Mouse (Mus musculus): ENCODE data around the gene Zp3r. TPM values are rescaled to one million over a fixed set of nuclear protein-coding genes. Genes with fewer than 3 reads are reported as not detected.

The Zp3r gene
- polyA plus RNA-seq, 1 experiment from 2014 or later, result not detected

DNA sequence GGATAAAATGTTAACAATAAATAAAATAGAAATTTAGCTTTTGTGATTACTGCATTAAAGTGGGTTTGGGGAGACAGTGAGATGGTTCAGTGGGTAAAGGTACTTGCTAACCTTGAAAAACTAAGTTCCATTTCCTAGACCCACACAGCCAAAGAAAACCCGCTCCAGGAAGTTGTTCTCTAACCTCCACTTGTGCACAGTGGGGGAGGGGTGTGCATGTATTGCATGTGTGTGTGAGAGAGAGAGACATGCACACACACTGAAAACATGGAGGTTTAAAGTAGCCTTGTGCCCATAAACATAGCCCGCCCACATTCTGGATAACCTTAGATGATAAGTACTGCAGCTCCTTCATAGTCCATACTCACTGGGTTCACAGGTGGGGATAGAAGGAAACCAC, 33.1 kb downstream of the Zp3r start:
- no peak for ATAC-seq
- 90% methylated on average over 2 of the region's 2 CpGs for WGBS

GRCm38 (mm10) chr1:130588659-130589058, 40.8 kb downstream of the Zp3r start:
- Histone ChIP-seq H3K9me3 (replicated peaks; ENCODE audit: control insufficient read depth, low read length) (no peaks in the 10 kb centered on the region), H3K4me3 (ENCODE audit: low read depth, low read length) (no peak overlapping the region), H3K4me2 (ENCODE audit: low read length) (no peak overlapping the region), H3K4me1 (ENCODE audit: control insufficient read depth, insufficient read depth, low read length) (no peaks in the 10 kb centered on the region), H3K27me3 (replicated peaks; ENCODE audit: control insufficient read depth, insufficient read depth, low read length) (no peaks in the 10 kb centered on the region), H3K36me3 (ENCODE audit: control insufficient read depth, insufficient read depth, low read length) (no peaks in the 10 kb centered on the region), H3K27ac (ENCODE audit: low read depth, low read length) (no peak overlapping the region), H3K9ac (ENCODE audit: low read length) (no peak overlapping the region)
- DNase-seq (ENCODE audit: low spot score) (no peak), ATAC-seq (no peak)
- 83% methylated on average over 9 of the region's 9 CpGs for WGBS

More for the DNA sequence above, 33.1 kb downstream of the Zp3r start:
- Histone ChIP-seq H3K4me3 (ENCODE audit: low read depth, low read length) (no peak overlapping the region), H3K9me3 (replicated peaks; ENCODE audit: control insufficient read depth, low read length) (no peaks in the 10 kb centered on the region), H3K36me3 (ENCODE audit: control insufficient read depth, insufficient read depth, low read length) (no peaks in the 10 kb centered on the region), H3K27ac (ENCODE audit: low read depth, low read length) (no peak overlapping the region), H3K4me1 (ENCODE audit: control insufficient read depth, insufficient read depth, low read length) (no peaks in the 10 kb centered on the region), H3K4me2 (ENCODE audit: low read length) (no peak overlapping the region), H3K27me3 (replicated peaks; ENCODE audit: control insufficient read depth, insufficient read depth, low read length) (no peaks in the 10 kb centered on the region), H3K9ac (ENCODE audit: low read length) (no peak overlapping the region)
- no peak for DNase-seq (ENCODE audit: low spot score)

DNA sequence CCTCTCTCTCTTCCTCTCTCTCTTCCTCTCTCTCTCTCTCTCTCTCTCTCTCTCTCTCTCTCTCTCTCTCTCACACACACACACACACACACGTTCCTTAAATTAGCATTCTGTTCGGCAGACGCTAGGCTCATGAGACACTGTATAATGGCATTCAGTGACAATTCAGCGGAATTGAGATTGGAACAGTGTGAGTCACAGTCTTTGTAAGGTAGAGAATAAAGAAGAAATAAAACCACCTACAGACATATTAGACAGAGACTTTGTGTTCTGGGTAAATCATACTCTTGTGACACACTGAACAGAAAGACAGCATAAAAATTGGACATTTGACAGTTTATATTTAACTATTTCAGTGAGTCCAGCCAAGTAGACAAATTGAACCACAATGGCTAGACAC, 53.0 kb downstream of the Zp3r start:
- Histone ChIP-seq H3K4me1 (ENCODE audit: control insufficient read depth, insufficient read depth, low read length) (no peaks in the 10 kb centered on the region), H3K9me3 (replicated peaks; ENCODE audit: control insufficient read depth, low read length) (no peaks in the 10 kb centered on the region), H3K27ac (ENCODE audit: low read depth, low read length) (no peak overlapping the region), H3K27me3 (replicated peaks; ENCODE audit: control insufficient read depth, insufficient read depth, low read length) (no peaks in the 10 kb centered on the region), H3K4me2 (ENCODE audit: low read length) (no peak overlapping the region), H3K36me3 (ENCODE audit: control insufficient read depth, insufficient read depth, low read length) (no peaks in the 10 kb centered on the region), H3K9ac (ENCODE audit: low read length) (no peak overlapping the region), H3K4me3 (ENCODE audit: low read depth, low read length) (no peak overlapping the region)
- DNase-seq (ENCODE audit: low spot score), result peak; percentile 25
- 38% methylated on average over 4 of the region's 4 CpGs for WGBS
- no peak for ATAC-seq

DNA sequence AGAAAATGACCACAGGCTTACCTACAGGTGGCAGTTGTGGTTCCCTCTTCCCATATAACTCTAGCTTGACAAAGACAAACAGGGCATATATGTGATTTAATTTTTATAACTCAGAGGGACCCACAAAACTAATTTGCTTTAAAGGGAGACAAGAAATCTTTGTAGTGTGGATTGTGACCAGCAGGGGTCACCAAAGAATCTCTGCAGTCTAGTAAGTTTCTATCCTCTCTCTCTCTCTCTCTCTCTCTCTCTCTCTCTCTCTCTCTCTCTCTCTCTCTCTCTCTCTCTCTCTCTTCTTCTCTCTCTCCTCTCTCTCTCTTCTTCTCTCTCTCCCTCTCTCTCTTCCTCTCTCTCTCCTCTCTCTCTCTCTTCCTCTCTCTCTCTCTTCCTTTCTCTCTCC, 53.5 kb downstream of the Zp3r start:
- H3K36me3 ChIP-seq (ENCODE audit: control insufficient read depth, insufficient read depth, low read length), result no peaks in the 10 kb centered on the region
- H3K27ac ChIP-seq (ENCODE audit: low read depth, low read length), result no peak overlapping the region
- no peaks in the 10 kb centered on the region for H3K27me3 ChIP-seq (replicated peaks; ENCODE audit: control insufficient read depth, insufficient read depth, low read length)
- DNase-seq (ENCODE audit: low spot score) (peak; percentile 66), ATAC-seq (no peak)
- H3K9ac ChIP-seq (ENCODE audit: low read length), result no peak overlapping the region
- no peaks in the 10 kb centered on the region for H3K4me1 ChIP-seq (ENCODE audit: control insufficient read depth, insufficient read depth, low read length)
- H3K4me2 ChIP-seq (ENCODE audit: low read length), result no peak overlapping the region
- H3K4me3 ChIP-seq (ENCODE audit: low read depth, low read length), result no peak overlapping the region
- H3K9me3 ChIP-seq (replicated peaks; ENCODE audit: control insufficient read depth, low read length), result no peaks in the 10 kb centered on the region

GRCm38 (mm10) chr1:130551407-130552249, 77.8 kb downstream of the Zp3r start:
- no peak for ATAC-seq
- H3K36me3 ChIP-seq (ENCODE audit: control insufficient read depth, insufficient read depth, low read length), result no peaks in the 10 kb centered on the region
- no peaks in the 10 kb centered on the region for H3K27me3 ChIP-seq (replicated peaks; ENCODE audit: control insufficient read depth, insufficient read depth, low read length)
- no peak overlapping the region for H3K4me3 ChIP-seq (ENCODE audit: low read depth, low read length)
- no peak for DNase-seq (ENCODE audit: low spot score)
- H3K27ac ChIP-seq (ENCODE audit: low read depth, low read length), result no peak overlapping the region
- H3K4me2 ChIP-seq (ENCODE audit: low read length), result no peak overlapping the region
- H3K4me1 ChIP-seq (ENCODE audit: control insufficient read depth, insufficient read depth, low read length), result no peaks in the 10 kb centered on the region
- H3K9me3 ChIP-seq (replicated peaks; ENCODE audit: control insufficient read depth, low read length), result no peaks in the 10 kb centered on the region
- H3K9ac ChIP-seq (ENCODE audit: low read length), result no peak overlapping the region
- WGBS, result 78% methylated on average over 4 of the region's 5 CpGs

DNA sequence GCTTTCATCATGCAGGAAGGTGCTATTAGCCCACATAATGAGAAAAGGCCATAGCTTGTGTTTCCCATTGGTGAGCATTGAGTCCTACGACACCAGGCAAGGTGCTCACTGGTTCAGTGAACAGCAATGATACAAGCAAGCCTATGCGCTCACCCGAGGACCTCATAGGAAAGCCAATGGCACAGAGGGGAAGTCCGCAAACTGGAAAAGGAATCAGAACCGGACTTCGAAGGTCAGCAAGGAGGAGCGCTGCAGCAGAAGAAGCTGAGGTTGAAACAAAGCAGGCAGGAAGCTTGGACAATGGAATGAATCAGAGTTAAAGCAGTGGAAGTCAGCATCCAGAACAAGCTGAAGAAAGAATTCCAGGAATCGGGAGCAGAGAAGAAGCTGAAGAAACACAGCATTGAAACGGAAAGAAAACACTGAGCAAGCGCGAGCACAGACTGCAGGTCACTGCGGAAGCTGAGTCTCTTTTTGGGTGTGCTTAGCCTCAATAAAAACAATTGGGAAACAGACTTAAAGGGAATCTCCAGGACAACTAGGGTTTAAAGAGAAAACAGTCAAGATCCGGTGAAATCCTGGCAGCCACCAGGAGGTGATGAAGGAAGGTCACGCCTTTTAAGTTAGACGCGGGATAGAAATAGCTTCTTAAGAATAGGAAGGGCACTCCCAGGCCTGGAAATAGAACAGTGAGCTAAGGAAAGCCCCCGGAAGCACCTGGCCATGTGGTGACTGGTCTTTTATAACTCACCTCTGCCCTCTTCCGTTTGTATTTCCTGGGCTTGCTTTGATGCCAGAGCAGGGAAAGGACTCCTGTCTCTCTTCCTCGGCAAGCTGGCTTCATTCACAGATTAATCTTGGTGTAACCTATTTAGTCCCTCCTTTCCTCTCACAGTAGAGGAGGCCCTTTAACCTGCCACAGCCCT, 78.9 kb downstream of the Zp3r start:
- ATAC-seq, result no peak
- Histone ChIP-seq H3K9ac (ENCODE audit: low read length) (no peak overlapping the region), H3K4me1 (ENCODE audit: control insufficient read depth, insufficient read depth, low read length) (no peaks in the 10 kb centered on the region), H3K9me3 (replicated peaks; ENCODE audit: control insufficient read depth, low read length) (no peaks in the 10 kb centered on the region), H3K4me2 (ENCODE audit: low read length) (no peak overlapping the region), H3K4me3 (ENCODE audit: low read depth, low read length) (no peak overlapping the region), H3K27ac (ENCODE audit: low read depth, low read length) (no peak overlapping the region), H3K36me3 (ENCODE audit: control insufficient read depth, insufficient read depth, low read length) (no peaks in the 10 kb centered on the region), H3K27me3 (replicated peaks; ENCODE audit: control insufficient read depth, insufficient read depth, low read length) (no peaks in the 10 kb centered on the region)
- 74% methylated on average over 19 of the region's 19 CpGs for WGBS
- no peak for DNase-seq (ENCODE audit: low spot score)

DNA sequence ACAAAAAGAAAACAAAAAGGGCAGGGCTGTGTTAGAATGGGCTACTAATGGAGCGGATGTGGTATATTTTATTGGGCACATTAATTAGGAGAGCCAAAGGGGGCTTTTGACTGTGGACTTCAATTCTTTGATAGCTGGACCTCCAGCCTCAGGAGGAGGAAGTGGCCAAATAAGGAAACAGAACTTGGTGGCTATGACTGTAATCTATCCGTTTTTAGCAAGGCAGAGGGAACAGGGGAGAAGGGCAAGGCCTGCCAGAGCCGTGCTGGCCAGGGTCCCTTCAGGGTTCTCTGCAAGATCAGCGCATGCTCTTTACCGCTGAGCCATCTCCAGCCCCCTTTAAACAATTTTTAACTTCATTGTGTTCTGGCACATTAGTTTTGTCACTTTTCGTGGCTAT, 79.7 kb downstream of the Zp3r start:
- Histone ChIP-seq H3K4me3 (ENCODE audit: low read depth, low read length) (no peak overlapping the region), H3K4me2 (ENCODE audit: low read length) (no peak overlapping the region), H3K27ac (ENCODE audit: low read depth, low read length) (no peak overlapping the region), H3K4me1 (ENCODE audit: control insufficient read depth, insufficient read depth, low read length) (no peaks in the 10 kb centered on the region), H3K9me3 (replicated peaks; ENCODE audit: control insufficient read depth, low read length) (no peaks in the 10 kb centered on the region), H3K9ac (ENCODE audit: low read length) (no peak overlapping the region), H3K27me3 (replicated peaks; ENCODE audit: control insufficient read depth, insufficient read depth, low read length) (no peaks in the 10 kb centered on the region), H3K36me3 (ENCODE audit: control insufficient read depth, insufficient read depth, low read length) (no peaks in the 10 kb centered on the region)
- DNase-seq (ENCODE audit: low spot score) (no peak), ATAC-seq (no peak)
- 86% methylated on average over 6 of the region's 6 CpGs for WGBS

DNA sequence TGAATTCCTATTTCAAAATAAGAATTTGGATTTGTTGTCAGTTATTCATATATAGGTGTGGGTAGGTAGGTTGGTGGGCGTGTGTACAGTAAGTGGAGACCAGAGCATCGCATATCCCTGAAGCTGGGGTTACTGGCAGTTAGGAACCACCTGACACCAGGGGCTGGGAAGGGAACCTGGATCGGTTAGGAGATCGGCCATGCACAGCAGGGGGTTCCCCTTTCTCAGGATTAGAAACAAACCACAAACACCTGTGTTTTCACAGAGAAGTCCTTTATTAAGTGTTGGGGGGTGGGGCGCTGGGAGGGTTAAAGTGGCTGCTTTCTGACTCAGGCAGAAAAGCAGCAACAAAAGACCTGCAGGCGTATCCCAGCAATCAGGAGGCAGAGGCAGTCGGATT, 80.3 kb downstream of the Zp3r start:
- no peak overlapping the region for H3K4me3 ChIP-seq (ENCODE audit: low read depth, low read length)
- DNase-seq (ENCODE audit: low spot score), result no peak
- ATAC-seq, result no peak
- H3K27ac ChIP-seq (ENCODE audit: low read depth, low read length), result no peak overlapping the region
- H3K9ac ChIP-seq (ENCODE audit: low read length), result no peak overlapping the region
- H3K9me3 ChIP-seq (replicated peaks; ENCODE audit: control insufficient read depth, low read length), result no peaks in the 10 kb centered on the region
- H3K36me3 ChIP-seq (ENCODE audit: control insufficient read depth, insufficient read depth, low read length), result no peaks in the 10 kb centered on the region
- H3K27me3 ChIP-seq (replicated peaks; ENCODE audit: control insufficient read depth, insufficient read depth, low read length), result no peaks in the 10 kb centered on the region
- H3K4me1 ChIP-seq (ENCODE audit: control insufficient read depth, insufficient read depth, low read length), result no peaks in the 10 kb centered on the region
- no peak overlapping the region for H3K4me2 ChIP-seq (ENCODE audit: low read length)
- WGBS, result 53% methylated on average over 7 of the region's 7 CpGs
